Mouse (Mus musculus) cerebellum, adult 2 months (tissue): ENCODE results near the gene Nadk.

ENCODE experiments used
- CTCF ChIP-seq: fragments of 200-500 bp; IDR thresholded peaks from 2 replicates; pipeline ENCODE4 v1.5.1; 2011; ENCODE audit warnings: low read depth, mild to moderate bottlenecking, control low read depth, low read length, moderate library complexity, borderline replicate concordance; ENCODE audit not compliant: insufficient read depth
- POLR2A ChIP-seq: fragments of 200-500 bp; IDR thresholded peaks from 2 replicates; pipeline ENCODE4 v1.6.1; 2011; ENCODE audit warnings: low read length, control low read depth, borderline replicate concordance; ENCODE audit not compliant: insufficient read depth

- TF ChIP-seq CTCF: no peak
- no peak for TF ChIP-seq POLR2A
These were observed 41.6 kb downstream of the Nadk start for GRCm38 (mm10) chr4:155603801-155604200.
